Mouse (Mus musculus): ENCODE data around the gene Alg10b.
A peak's percentile ranks its signal among the peaks of the same experiment; 100 is the strongest.
"Not testable (repeated sequence)": the region's sequence is repeated elsewhere in the genome, so short reads cannot be mapped to it uniquely, and the experiment has no call there.

Alg10b gene

DNA sequence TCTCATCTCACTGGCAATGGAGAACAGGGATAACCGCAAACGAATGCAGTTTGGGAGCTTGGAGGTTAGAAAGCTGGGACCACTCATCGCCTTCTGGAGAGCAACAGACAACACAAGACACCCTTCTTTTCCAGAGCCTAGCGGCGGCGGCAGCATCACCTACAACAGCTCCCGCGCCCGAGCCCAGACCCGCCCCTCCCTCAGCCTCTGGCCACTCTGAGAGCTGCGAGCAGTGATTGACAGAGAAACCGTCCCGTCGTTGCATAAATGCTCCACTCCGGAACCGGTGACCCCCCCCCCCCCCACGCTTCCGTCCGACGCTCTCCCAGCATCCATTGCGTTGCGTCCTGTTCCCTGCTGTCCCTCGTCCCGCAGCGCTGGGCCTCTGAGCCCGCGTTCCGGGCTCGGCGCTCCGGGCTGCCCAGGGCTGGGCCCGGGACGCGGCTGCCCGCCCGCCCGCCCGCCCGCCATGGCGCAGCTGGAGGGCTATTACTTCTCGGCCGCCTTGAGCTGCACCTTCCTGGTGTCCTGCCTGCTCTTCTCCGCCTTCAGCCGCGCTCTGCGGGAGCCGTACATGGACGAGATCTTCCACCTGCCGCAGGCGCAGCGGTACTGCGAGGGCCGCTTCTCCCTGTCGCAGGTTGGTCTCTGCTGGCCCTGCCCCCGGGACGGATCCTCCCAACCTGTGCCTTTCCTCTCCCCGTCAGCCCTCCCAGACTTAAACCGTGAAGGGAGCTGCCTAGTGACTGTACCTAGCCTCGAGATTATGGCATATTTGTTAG, at the start of gene Alg10b:
Alg10b (plus strand) TSS at position 343 of the 782 bp plus-strand sequence.
- DNase-seq (ENCODE audit: low spot score): peak; percentile 33

DNA sequence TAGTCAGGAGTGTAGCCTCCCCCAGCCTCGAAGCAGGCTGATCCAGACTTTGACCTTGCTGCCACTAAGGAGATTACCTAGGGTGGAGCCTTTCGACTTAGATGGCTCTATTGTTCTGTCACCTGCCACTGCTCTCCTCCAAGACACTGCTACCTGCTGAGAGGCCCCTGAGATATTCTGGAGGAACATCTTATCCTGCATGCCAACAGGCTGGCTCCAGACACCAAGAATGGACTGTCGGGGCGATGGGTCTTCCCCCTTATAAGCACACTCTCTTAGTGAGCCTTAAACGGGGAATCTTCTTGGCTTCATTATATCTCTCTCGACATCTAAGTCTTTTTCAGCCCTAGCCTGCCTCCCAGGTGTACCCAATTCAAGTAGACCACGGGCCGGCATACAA, 41.0 kb upstream of the Alg10b start:
- DNase-seq (ENCODE audit: low spot score): not testable (repeated sequence)

DNA sequence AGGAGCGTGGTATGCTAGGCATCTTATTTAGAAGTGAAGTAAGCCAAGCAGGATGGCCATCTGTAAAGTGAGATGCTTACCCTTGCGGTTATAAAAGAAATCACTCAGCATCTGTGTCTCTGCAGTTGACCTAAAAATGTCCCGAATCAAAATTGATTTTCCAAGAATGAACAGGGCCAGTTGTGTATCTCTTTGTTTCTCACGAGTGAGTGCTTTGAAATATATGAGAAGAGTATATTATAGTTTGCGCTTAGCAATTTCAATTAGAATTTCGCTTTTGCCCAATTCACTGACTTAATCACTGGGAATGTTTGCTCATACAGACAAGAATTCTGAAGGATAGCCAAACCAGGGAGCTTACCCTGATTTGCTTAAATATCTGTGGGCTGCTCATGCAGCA, 40.6 kb upstream of the Alg10b start:
- DNase-seq (ENCODE audit: low spot score): no peak

DNA sequence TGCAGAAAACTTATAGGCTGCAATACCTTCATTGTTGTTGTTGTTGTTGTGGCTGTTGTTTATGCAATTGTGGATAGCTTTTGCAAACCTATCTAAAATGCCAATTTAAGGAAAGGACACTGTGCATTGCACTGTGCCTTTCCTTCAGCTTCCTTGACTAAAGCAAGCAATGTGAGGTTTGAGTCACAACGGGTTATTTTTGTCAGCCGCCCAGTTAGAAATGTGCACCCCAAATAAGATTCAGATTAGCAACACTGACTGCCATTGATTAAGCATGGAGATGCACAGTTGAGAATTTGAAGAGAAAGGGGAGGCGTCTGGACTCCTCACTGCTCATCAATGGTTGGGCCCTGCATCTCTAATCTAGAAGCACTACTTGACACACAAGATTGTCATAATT, 39.4 kb upstream of the Alg10b start:
- no peak for DNase-seq (ENCODE audit: low spot score)

DNA sequence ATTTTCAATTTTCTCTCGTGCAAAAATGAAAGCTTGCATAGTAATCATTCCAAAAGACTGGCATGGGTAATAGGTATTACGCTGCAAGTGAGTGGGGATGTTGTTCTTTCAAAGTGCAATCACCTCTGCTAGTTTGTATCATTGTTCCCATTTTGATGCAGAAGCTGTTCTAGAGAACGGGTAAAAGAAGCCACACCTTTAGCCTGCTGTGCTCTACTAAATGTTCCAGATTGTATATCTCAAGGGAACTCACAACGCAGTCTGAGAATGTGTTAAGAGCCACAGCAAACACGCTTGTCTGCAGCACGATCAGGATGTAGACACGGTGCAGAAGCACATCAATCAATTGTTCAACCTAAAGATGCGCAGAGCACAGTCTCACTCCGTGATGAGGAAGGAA, 34.6 kb upstream of the Alg10b start:
- no peak for DNase-seq (ENCODE audit: low spot score)

DNA sequence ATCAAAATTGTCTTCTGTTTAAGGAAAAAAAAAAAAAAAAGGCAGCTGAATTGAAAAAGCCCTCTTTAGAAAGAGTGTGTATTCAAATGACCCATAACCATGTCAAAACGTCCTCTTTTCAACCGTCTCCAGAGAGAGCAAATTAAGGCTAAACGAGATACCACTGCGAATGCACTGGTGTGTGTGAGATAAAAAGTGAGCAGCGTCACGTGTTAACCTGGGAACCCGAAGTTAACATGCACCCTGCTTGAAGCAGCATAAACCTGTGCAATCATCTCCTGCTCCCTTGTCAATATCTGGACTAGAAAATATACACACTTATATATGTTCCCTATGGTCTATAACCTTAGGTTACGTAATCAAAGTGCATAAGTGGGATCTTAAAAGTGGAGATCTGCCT, 10.2 kb upstream of the Alg10b start:
- no peak for DNase-seq (ENCODE audit: low spot score)

DNA sequence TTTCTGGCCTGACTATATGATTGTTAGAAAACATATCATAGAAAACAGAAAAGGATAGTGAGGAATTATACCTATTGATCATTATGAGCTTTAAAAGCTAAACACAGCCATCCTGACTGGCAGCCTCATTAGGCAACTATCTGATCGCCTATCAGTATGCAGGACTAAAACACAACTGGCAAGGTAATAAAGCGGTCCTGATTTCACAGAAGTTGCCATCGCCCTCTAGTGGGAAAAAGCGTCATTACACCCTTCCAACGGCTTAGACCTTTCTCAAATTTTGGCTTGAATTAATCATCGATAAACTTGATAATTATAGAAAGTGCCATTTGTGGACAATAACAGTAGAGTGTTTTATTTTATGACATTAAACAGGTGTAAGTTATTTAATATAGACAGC, 9.2 kb upstream of the Alg10b start:
- DNase-seq (ENCODE audit: low spot score): no peak

DNA sequence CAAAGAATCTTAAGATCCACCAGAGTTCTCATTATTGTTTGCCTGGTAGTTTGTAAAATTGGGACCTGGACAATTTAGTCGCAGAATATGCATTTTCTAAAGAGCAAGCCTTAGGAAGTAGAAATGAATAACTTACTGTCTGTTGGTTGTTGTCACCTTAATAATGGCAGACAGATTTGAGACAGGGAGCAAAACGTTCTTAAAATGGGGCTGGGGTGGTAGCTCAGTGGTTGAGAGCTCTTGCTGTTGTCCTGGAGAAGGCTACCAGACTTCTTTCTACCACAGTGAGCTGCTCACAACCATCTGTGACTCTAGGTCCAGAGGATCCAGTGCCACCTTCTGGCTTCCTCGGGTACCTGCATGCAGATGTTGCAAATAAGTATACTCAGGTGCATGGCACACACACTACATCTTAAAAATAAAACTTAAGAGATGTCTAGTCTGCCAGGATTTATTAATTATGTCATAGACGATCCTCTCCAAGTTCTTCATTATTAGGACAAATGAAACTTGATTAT, 1.0 kb downstream of the Alg10b start:
- no peak for DNase-seq (ENCODE audit: low spot score)

DNA sequence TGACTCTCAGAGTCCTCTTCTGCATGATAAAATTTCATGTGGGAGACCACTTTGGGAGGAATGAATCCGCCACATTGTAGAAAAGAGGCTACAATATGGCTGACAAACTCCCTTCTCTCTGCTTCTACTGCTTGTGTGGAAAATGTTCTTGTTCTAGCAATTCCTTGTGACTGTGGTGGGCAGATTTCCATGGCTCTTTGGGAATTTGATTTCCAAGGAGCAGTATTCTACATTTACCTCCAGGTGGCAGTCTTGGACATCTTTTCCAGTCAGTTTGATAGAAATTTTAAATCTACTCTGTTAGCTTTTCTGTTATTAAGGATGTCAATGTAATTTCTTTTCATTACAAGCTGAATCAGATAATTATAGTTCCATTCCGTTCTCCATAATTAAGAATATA, 13.5 kb downstream of the Alg10b start:
- DNase-seq (ENCODE audit: low spot score): no peak

DNA sequence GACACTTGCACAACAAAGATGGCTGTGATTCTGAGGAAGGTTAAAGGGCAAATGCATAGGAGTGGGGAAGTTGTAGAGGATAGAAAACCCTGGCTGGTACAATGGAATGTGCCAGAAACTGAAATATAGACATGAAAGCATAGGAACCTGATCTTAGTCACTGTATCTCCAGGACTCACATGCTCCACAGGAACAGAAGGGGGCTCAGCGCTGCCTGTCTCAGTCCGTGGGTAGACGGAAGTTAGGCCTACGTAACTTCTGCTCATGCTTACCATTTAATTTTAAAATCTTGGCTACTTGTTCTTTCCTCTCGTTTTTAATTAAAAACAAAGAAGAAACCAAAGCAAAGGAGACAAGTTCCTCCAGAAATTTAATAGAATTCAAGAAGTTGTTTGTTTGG, 20.0 kb downstream of the Alg10b start:
- DNase-seq (ENCODE audit: low spot score): no peak

DNA sequence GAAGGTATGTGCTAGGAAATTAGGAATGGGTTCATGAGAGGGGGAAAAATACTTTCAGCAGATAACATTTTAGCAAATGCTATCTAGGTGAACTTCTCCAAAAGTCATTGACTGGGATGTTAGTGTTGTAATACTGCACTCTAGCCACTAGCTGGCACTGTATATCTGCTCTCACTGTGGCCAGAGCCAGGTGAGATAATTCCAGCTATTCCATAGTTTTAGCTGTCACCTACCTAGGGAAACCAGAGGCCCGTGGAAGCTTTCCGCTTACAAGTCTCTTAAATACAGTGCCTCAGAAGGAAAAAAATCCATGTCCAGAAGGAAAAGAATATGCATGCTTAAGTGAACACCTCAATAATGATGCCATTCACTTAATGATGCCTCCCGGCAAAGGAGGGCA, 25.6 kb downstream of the Alg10b start:
- no peak for DNase-seq (ENCODE audit: low spot score)

DNA sequence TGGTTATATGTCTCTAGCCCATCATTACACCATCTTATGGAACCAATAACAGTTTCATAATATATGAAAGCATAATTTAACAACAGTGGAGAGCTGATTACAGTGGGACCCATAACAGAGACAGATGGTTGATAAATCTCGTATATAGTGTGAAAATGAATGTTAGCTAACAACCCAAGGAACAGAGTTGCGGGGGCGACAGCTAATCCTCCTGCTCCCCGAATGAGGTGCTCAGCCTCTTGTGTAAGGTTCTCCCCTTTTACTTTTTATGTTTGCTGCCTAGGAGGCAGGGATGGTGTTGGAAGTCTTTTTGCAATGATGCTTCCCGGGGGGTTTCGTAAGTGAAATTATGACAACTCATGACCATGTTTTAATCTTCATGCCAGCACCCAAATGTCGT, 58.8 kb downstream of the Alg10b start:
- no peak for DNase-seq (ENCODE audit: low spot score)

All from urinary bladder, postnatal 10 days (tissue).